Mouse (Mus musculus) CH12.LX (cell line): ENCODE results near the gene Git2.

Experiments
- CHD2 ChIP-seq: IDR thresholded peaks from 2 replicates; pipeline ENCODE4 v1.6.1; 2011; ENCODE audit warnings: low read length, improper control_type of control experiment
- CTCF ChIP-seq, 2 experiments: IDR thresholded peaks in 1 of 2; conservative IDR thresholded peaks in 1 of 2; 2 replicates each; pipeline ENCODE4 v1.5.1; 2011 to 2012; ENCODE audit warnings: low read depth in 2 of 2, low read length in 2 of 2, improper control_type of control experiment in 1 of 2, inconsistent platforms in 1 of 2, mild to moderate bottlenecking in 1 of 2, moderate library complexity in 1 of 2
- ELF1 ChIP-seq: IDR thresholded peaks from 2 replicates; pipeline ENCODE4 v1.6.1; 2014; ENCODE audit warnings: low read depth, mild to moderate bottlenecking, inconsistent platforms, low read length, improper control_type of control experiment
- EP300 ChIP-seq: IDR thresholded peaks from 2 replicates; pipeline ENCODE4 v1.6.1; 2011; ENCODE audit warnings: low read length, improper control_type of control experiment
- GABPA ChIP-seq: IDR thresholded peaks from 2 replicates; pipeline ENCODE4 v1.6.1; 2012; ENCODE audit warnings: low read depth, low read length, improper control_type of control experiment, inconsistent platforms; ENCODE audit not compliant: insufficient replicate concordance
- JUN ChIP-seq: IDR thresholded peaks from 2 replicates; pipeline ENCODE4 v1.6.1; 2011; ENCODE audit warnings: low read depth, mild to moderate bottlenecking, low read length, improper control_type of control experiment, moderate library complexity; ENCODE audit not compliant: insufficient read depth
- MAZ ChIP-seq: IDR thresholded peaks from 2 replicates; pipeline ENCODE4 v1.6.1; 2012; ENCODE audit warnings: low read depth, mild to moderate bottlenecking, inconsistent platforms, low read length, improper control_type of control experiment, moderate library complexity
- MXI1 ChIP-seq: IDR thresholded peaks from 2 replicates; pipeline ENCODE4 v1.6.1; 2011; ENCODE audit warnings: mild to moderate bottlenecking, low read depth, low read length, improper control_type of control experiment
- MYC ChIP-seq: IDR thresholded peaks from 2 replicates; pipeline ENCODE4 v1.6.1; 2011; ENCODE audit warnings: low read depth, mild to moderate bottlenecking, improper control_type of control experiment, low read length
- POLR2A ChIP-seq: IDR thresholded peaks from 2 replicates; pipeline ENCODE4 v1.6.1; 2011; ENCODE audit warnings: low read depth, mild to moderate bottlenecking, improper control_type of control experiment, low read length
- POLR2AphosphoS2 ChIP-seq: IDR thresholded peaks from 2 replicates; pipeline ENCODE4 v1.6.1; 2011; ENCODE audit warnings: low read depth, low read length, improper control_type of control experiment
- RAD21 ChIP-seq: IDR thresholded peaks from 2 replicates; pipeline ENCODE4 v1.6.1; 2011; ENCODE audit warnings: low read depth, mild to moderate bottlenecking, low read length, improper control_type of control experiment, moderate library complexity
- SMC3 ChIP-seq: IDR thresholded peaks from 2 replicates; pipeline ENCODE4 v1.6.1; 2011; ENCODE audit warnings: low read depth, low read length, improper control_type of control experiment
- ZNF384 ChIP-seq: IDR thresholded peaks from 2 replicates; pipeline ENCODE4 v1.6.1; 2012; ENCODE audit warnings: low read depth, low read length, improper control_type of control experiment, inconsistent platforms

DNA sequence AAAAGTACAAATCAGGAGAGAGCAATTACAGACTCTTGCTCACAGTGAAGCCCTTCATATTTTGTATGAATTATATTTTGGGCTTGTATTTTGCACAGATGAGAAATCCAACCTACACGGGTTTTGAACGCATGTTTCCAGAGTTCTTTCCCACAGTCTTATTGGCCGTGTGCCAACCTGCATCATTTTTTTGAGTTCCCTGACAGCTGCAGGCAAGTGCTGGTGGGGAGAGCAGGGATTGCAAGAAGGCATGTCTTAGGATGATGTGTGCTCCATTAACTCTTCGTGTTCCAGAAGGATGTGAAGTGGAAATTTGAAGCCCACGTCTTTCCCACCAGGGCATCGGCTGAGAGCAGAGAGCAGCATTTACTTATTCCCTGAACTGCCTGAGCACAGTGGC is 41.3 kb upstream of the Git2 start:
- TF ChIP-seq CTCF (conservative IDR thresholded peaks at IDR 0.05 in 1 of 2, IDR thresholded peaks at IDR 0.05 in 1 of 2; ENCODE audit: low read depth in 2 of 2, low read length in 2 of 2) (no peak), POLR2A (no peak), POLR2AphosphoS2 (no peak), JUN (no peak), GABPA (no peak), ZNF384 (no peak), EP300 (no peak), ELF1 (no peak), MAZ (no peak), CHD2 (no peak), MYC (no peak), RAD21 (no peak), SMC3 (no peak), MXI1 (no peak)
